In the genomic region with DNA sequence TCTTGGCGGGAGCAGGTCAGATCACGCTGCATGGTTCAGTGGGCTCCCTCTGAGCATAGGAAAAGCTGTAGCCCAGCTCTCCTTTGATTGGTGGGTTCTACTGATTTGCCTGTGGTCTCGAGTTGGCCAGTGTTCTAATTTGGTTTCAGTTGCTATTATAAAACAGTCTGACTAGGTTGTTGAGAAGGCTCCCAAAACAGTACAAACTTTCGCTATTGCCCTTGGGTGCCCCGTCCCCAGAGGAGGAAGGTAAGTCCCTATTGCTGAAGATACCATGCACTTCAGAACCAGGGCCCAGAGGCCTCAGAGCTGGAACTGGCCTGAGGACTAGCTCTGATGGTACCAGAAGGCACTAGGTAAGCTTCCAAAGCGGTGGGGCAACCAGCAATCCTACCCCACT, we compare ENCODE assay signal across 24 mouse cellular contexts.
DNase-seq lines count a peak whose midpoint lies in the region; ATAC-seq and TF ChIP-seq lines count a peak whose summit lies in the region.
"Had no signal": no experiment of that assay in that cellular context is flagged by ENCODE, and none has a peak within 500 bp of the region (broad histone marks: within the 10 kb centered on the region; RNA-seq: fewer than 3 reads in every experiment).

No protein-coding gene starts in this region.

- no peak for ATAC-seq in limb, embryonic 11.5 days (ENCODE audit: insufficient number of reproducible peaks, low FRiP score, low TSS enrichment, low read depth)
- ATAC-seq: activated CD4-positive, CD25-positive, alpha-beta regulatory T cell, adult 4 months; forebrain, embryonic 15.5 days; forebrain, postnatal 0 days had no signal

- no peak overlapping the region for H3K27ac ChIP-seq in limb, embryonic 11.5 days (replicated peaks; ENCODE audit: low read depth, low read length)
- H3K27ac ChIP-seq in limb, embryonic 10.5 days = no peak overlapping the region
- H3K27ac ChIP-seq in cerebellum, adult 2 months (ENCODE audit: insufficient read depth, low read length) = no peak overlapping the region
- H3K27ac ChIP-seq: embryonic facial prominence, embryonic 13.5 days; embryonic facial prominence, embryonic 15.5 days; forebrain, embryonic 10.5 days; forebrain, embryonic 12.5 days; forebrain, embryonic 15.5 days had no signal

- TF ChIP-seq CTCF in cerebellum, adult 2 months (IDR thresholded peaks at IDR 0.05; ENCODE audit: borderline replicate concordance, insufficient read depth, low read depth, low read length) = no peak

- no peaks in the 10 kb centered on the region for H3K36me3 ChIP-seq in limb, embryonic 11.5 days (ENCODE audit: control insufficient read depth, insufficient read depth, low read length)
- no peaks in the 10 kb centered on the region for H3K36me3 ChIP-seq in limb, embryonic 10.5 days
- H3K36me3 ChIP-seq: embryonic facial prominence, embryonic 13.5 days; embryonic facial prominence, embryonic 15.5 days; forebrain, embryonic 10.5 days; forebrain, embryonic 12.5 days; forebrain, embryonic 15.5 days; G1E had no signal

- H3K27me3 ChIP-seq in limb, embryonic 11.5 days (ENCODE audit: control insufficient read depth, insufficient read depth, low read length) = no peaks in the 10 kb centered on the region
- no peaks in the 10 kb centered on the region for H3K27me3 ChIP-seq in limb, embryonic 10.5 days (ENCODE audit: low read depth, poor library complexity, severe bottlenecking)
- no peaks in the 10 kb centered on the region for H3K27me3 ChIP-seq in cerebellum, adult 2 months (ENCODE audit: control insufficient read depth, insufficient read depth, low read length)
- H3K27me3 ChIP-seq: embryonic facial prominence, embryonic 13.5 days; embryonic facial prominence, embryonic 15.5 days; forebrain, embryonic 12.5 days; forebrain, embryonic 15.5 days had no signal

- TF ChIP-seq POLR2A in cerebellum, adult 2 months (IDR thresholded peaks at IDR 0.05; ENCODE audit: borderline replicate concordance, insufficient read depth, low read length) = no peak

- no peaks in the 10 kb centered on the region for H3K4me1 ChIP-seq in limb, embryonic 11.5 days (ENCODE audit: control insufficient read depth, insufficient read depth, low read length)
- H3K4me1 ChIP-seq in limb, embryonic 10.5 days = 0 out of 2 replicates have a peak, but pooled peaks cover 5% of the 10 kb centered on the region
- no peaks in the 10 kb centered on the region for H3K4me1 ChIP-seq in cerebellum, adult 2 months (ENCODE audit: control insufficient read depth, insufficient read depth, low read length)
- H3K4me1 ChIP-seq: embryonic facial prominence, embryonic 15.5 days had no signal

- peak; percentile 84 for DNase-seq in heart, adult 11 months
- DNase-seq in heart, adult 9 months (ENCODE audit: low spot score in 2 of 2) = no peak
- DNase-seq in limb, embryonic 11.5 days (ENCODE audit: low spot score) = peak; percentile 12
- DNase-seq in limb, embryonic 10.5 days (ENCODE audit: low spot score) = no peak
- DNase-seq in A20 (ENCODE audit: low read depth, low spot score) = peak; percentile 21
- no peak for DNase-seq in cerebellum, adult 2 months
- DNase-seq: adrenal gland, adult 8-10 months; adrenal gland, postnatal 14 days; adrenal gland, postnatal 36 days; cerebellum, adult 11-12 months; cerebellum, adult 8-10 months; cerebellum, adult 9-11 months; cerebellum, postnatal 14 days; cerebellum, postnatal 36 days; embryo, embryonic 11 days; forebrain, postnatal 0 days had no signal

- H3K9me3 ChIP-seq in limb, embryonic 11.5 days (ENCODE audit: control insufficient read depth, low read length) = no peaks in the 10 kb centered on the region
- no peaks in the 10 kb centered on the region for H3K9me3 ChIP-seq in limb, embryonic 10.5 days (replicated peaks)
- H3K9me3 ChIP-seq: embryonic facial prominence, embryonic 13.5 days; embryonic facial prominence, embryonic 15.5 days; forebrain, embryonic 10.5 days; forebrain, embryonic 12.5 days; forebrain, embryonic 15.5 days; G1E had no signal

- H3K9ac ChIP-seq in limb, embryonic 11.5 days (ENCODE audit: low read length) = no peak overlapping the region
- H3K9ac ChIP-seq: embryonic facial prominence, embryonic 13.5 days; embryonic facial prominence, embryonic 15.5 days; forebrain, embryonic 12.5 days; forebrain, embryonic 15.5 days; forebrain, postnatal 0 days had no signal

- whole genome bisulfite sequencing in limb, embryonic 11.5 days = 88% methylated on average over 6 of the region's 6 CpGs
- WGBS in limb, embryonic 10.5 days = 92% methylated on average over 6 of the region's 6 CpGs
- 92% methylated on average over 6 of the region's 6 CpGs for WGBS in cerebellum, adult 2 months

- no peak overlapping the region for H3K4me2 ChIP-seq in limb, embryonic 11.5 days (ENCODE audit: low read depth, severe bottlenecking)
- H3K4me2 ChIP-seq: embryonic facial prominence, embryonic 13.5 days; embryonic facial prominence, embryonic 15.5 days; forebrain, embryonic 12.5 days; forebrain, embryonic 15.5 days had no signal

- H3K4me3 ChIP-seq in limb, embryonic 11.5 days (ENCODE audit: low read depth, low read length) = no peak overlapping the region
- no peak overlapping the region for H3K4me3 ChIP-seq in limb, embryonic 10.5 days
- no peak overlapping the region for H3K4me3 ChIP-seq in cerebellum, adult 2 months (replicated peaks; ENCODE audit: insufficient read depth, low read depth, low read length)
- H3K4me3 ChIP-seq: embryonic facial prominence, embryonic 13.5 days; embryonic facial prominence, embryonic 15.5 days; erythroblast, embryonic 14.5 days; forebrain, embryonic 10.5 days; forebrain, embryonic 12.5 days; forebrain, embryonic 15.5 days had no signal

Comparison
In these comparisons a context has a peak if more than half of its experiments do, and no peak if none do; other contexts are left out.
1. DNase-seq: peak in heart, adult 11 months (single experiment), limb, embryonic 11.5 days (single experiment) and A20 (single experiment); none in heart, adult 9 months (0 of 2), limb, embryonic 10.5 days (single experiment) and cerebellum, adult 2 months (0 of 2).